Mouse (Mus musculus) thymus, adult 2 months (tissue): Measurements from ENCODE around the gene Lyrm9.

Source experiments
- CTCF ChIP-seq: fragments of 200-500 bp; IDR thresholded peaks from 2 replicates; pipeline ENCODE4 v1.5.1; 2012; ENCODE audit warnings: mild to moderate bottlenecking, control low read depth, low read length, moderate library complexity, borderline replicate concordance; ENCODE audit not compliant: control insufficient read depth, poor library complexity, insufficient read depth; ENCODE audit errors: extremely low read depth
- POLR2A ChIP-seq: fragments of 200-500 bp; IDR thresholded peaks from 2 replicates; pipeline ENCODE4 v1.6.1; 2012; ENCODE audit warnings: mild to moderate bottlenecking, low read length, control low read depth, moderate library complexity; ENCODE audit not compliant: control insufficient read depth, poor library complexity, insufficient read depth; ENCODE audit errors: extremely low read depth

DNA sequence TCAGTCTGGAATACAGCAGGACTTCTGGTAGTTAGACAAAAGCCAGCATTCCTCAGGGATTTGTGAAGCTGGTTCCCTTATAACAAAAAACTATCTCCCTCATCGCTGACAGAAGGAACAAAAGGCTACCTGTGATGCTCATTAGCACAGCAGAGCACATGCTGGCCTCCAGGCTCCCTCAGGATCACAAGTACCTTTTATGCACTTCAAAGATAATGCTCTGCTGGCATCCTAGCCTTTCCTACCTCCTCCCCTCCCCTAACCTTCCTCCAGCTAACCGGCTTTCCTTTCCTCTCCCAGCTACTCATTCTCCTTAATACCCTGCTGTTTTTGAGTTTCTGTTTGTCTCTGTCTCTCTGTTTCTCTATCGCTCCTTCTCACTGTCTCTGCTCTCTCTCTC lies 31.2 kb downstream of the Lyrm9 start:
- TF ChIP-seq CTCF (no peak), POLR2A (no peak)
